In genomic region chr1:191328019-191328441, GRCm38 (mm10) we compare ENCODE assay signal across 7 mouse cellular contexts. TPM values are rescaled to one million over a fixed set of nuclear protein-coding genes. Genes with fewer than 3 reads are reported as not detected.
DNase-seq lines count a peak whose midpoint lies in the region; ATAC-seq and TF ChIP-seq lines count a peak whose summit lies in the region.

No protein-coding gene starts in this region.

- no peak for TF ChIP-seq POLR2A in cortical plate, adult 2 months (IDR thresholded peaks at IDR 0.05; ENCODE audit: extremely low read depth, insufficient read depth, low read length)

- H3K4me1 ChIP-seq in limb, embryonic 11.5 days (ENCODE audit: control insufficient read depth, insufficient read depth, low read length) = 0 out of 2 replicates have a peak, but pooled peaks cover 6% of the 10 kb centered on the region
- peaks cover 32% of the 10 kb centered on the region for H3K4me1 ChIP-seq in limb, embryonic 10.5 days
- peaks cover 2% of the 10 kb centered on the region; the same call in 1 of the 2 replicates for H3K4me1 ChIP-seq in cortical plate, adult 2 months (ENCODE audit: control insufficient read depth, insufficient read depth, low read length)
- H3K4me1 ChIP-seq in kidney, embryonic 15.5 days = peaks cover 31% of the 10 kb centered on the region
- peaks cover 32% of the 10 kb centered on the region for H3K4me1 ChIP-seq in neural tube, embryonic 13.5 days (replicated peaks)

- H3K27ac ChIP-seq in limb, embryonic 11.5 days (replicated peaks; ENCODE audit: low read depth, low read length) = no peak overlapping the region
- no peak overlapping the region for H3K27ac ChIP-seq in limb, embryonic 10.5 days
- H3K27ac ChIP-seq in cortical plate, adult 2 months (ENCODE audit: insufficient read depth, low read length) = no peak overlapping the region
- no peak overlapping the region for H3K27ac ChIP-seq in kidney, embryonic 15.5 days
- H3K27ac ChIP-seq in neural tube, embryonic 13.5 days (replicated peaks) = no peak overlapping the region

- no peaks in the 10 kb centered on the region for H3K9me3 ChIP-seq in limb, embryonic 11.5 days (ENCODE audit: control insufficient read depth, low read length)
- no peaks in the 10 kb centered on the region for H3K9me3 ChIP-seq in limb, embryonic 10.5 days (replicated peaks)
- no peaks in the 10 kb centered on the region for H3K9me3 ChIP-seq in kidney, embryonic 15.5 days (replicated peaks)
- no peaks in the 10 kb centered on the region for H3K9me3 ChIP-seq in neural tube, embryonic 13.5 days

- TF ChIP-seq CTCF in cortical plate, adult 2 months (IDR thresholded peaks at IDR 0.05; ENCODE audit: extremely low read depth, insufficient read depth, low read length) = no peak

- no peak for DNase-seq in limb, embryonic 11.5 days (ENCODE audit: low spot score)
- DNase-seq in limb, embryonic 10.5 days (ENCODE audit: low spot score) = no peak
- no peak for DNase-seq in lung, postnatal 14 days

- H3K4me2 ChIP-seq in limb, embryonic 11.5 days (ENCODE audit: low read depth, severe bottlenecking) = no peak overlapping the region
- H3K4me2 ChIP-seq in kidney, embryonic 15.5 days = 0 out of 2 replicates have a peak overlapping the region, but pooled peaks have one; percentile 87
- peak overlapping the region; percentile 69 for H3K4me2 ChIP-seq in neural tube, embryonic 13.5 days

- no peaks in the 10 kb centered on the region for H3K27me3 ChIP-seq in limb, embryonic 11.5 days (ENCODE audit: control insufficient read depth, insufficient read depth, low read length)
- no peaks in the 10 kb centered on the region for H3K27me3 ChIP-seq in limb, embryonic 10.5 days (ENCODE audit: low read depth, poor library complexity, severe bottlenecking)
- H3K27me3 ChIP-seq in kidney, embryonic 15.5 days = no peaks in the 10 kb centered on the region
- H3K27me3 ChIP-seq in neural tube, embryonic 13.5 days = no peaks in the 10 kb centered on the region

- 91% methylated on average over 8 of the region's 8 CpGs for WGBS in limb, embryonic 11.5 days
- 91% methylated on average over 8 of the region's 8 CpGs for WGBS in limb, embryonic 10.5 days
- 71% methylated on average over 8 of the region's 8 CpGs for WGBS in kidney, embryonic 15.5 days
- WGBS in neural tube, embryonic 13.5 days = 77% methylated on average over 8 of the region's 8 CpGs

- no peak overlapping the region for H3K4me3 ChIP-seq in limb, embryonic 11.5 days (ENCODE audit: low read depth, low read length)
- no peak overlapping the region for H3K4me3 ChIP-seq in limb, embryonic 10.5 days
- 0 out of 2 replicates have a peak overlapping the region, but pooled peaks have one; percentile 1 for H3K4me3 ChIP-seq in cortical plate, adult 2 months (ENCODE audit: insufficient read depth, low read length)
- no peak overlapping the region for H3K4me3 ChIP-seq in kidney, embryonic 15.5 days (replicated peaks)
- H3K4me3 ChIP-seq in neural tube, embryonic 13.5 days = no peak overlapping the region

- peak overlapping the region; percentile 27; the same call in 1 of the 2 replicates for H3K9ac ChIP-seq in limb, embryonic 11.5 days (ENCODE audit: low read length)
- no peak overlapping the region for H3K9ac ChIP-seq in kidney, embryonic 15.5 days
- H3K9ac ChIP-seq in neural tube, embryonic 13.5 days = peak overlapping the region; percentile 86

- no peak for ATAC-seq in limb, embryonic 11.5 days (ENCODE audit: insufficient number of reproducible peaks, low FRiP score, low TSS enrichment, low read depth)
- ATAC-seq in kidney, embryonic 15.5 days (replicated peaks; ENCODE audit: low FRiP score) = no peak
- no peak for ATAC-seq in neural tube, embryonic 13.5 days (ENCODE audit: low read depth)
- ATAC-seq in inflammation-experienced regulatory T-cells, adult 6 months = no peak

- H3K36me3 ChIP-seq in limb, embryonic 11.5 days (ENCODE audit: control insufficient read depth, insufficient read depth, low read length) = no peaks in the 10 kb centered on the region
- peaks cover 38% of the 10 kb centered on the region for H3K36me3 ChIP-seq in limb, embryonic 10.5 days
- peaks cover 15% of the 10 kb centered on the region for H3K36me3 ChIP-seq in kidney, embryonic 15.5 days
- H3K36me3 ChIP-seq in neural tube, embryonic 13.5 days = peaks cover 32% of the 10 kb centered on the region

RNA-seq across cellular contexts. Expression of gene Tmem206, which starts 2.3 kb away (rescaled TPM):
- polyA plus RNA-seq in limb, embryonic 11.5 days (2014; fragmentation: Nextera tagmentation; extraction: Ambion mirVana) = 26.8 and 28.4 TPM in 2 replicates
- 25.6 and 27.0 TPM in 2 replicates for polyA plus RNA-seq in limb, embryonic 10.5 days (2016; fragmentation: Nextera tagmentation; extraction: Ambion mirVana)
- polyA plus RNA-seq in cortical plate, adult 2 months (2012; rRNA removed) = 9.9 and 10.3 TPM in 2 replicates
- 21.3 and 24.7 TPM in 2 replicates for polyA plus RNA-seq in kidney, embryonic 15.5 days (2015; fragmentation: Nextera tagmentation; extraction: Ambion mirVana)
- 36.3 and 36.9 TPM in 2 replicates for polyA plus RNA-seq in neural tube, embryonic 13.5 days (2015; fragmentation: Nextera tagmentation; extraction: Ambion mirVana)
- 10 to 100 TPM; 15.5 to 29.6 (median 23.7) TPM for polyA plus RNA-seq in inflammation-experienced regulatory T-cells, adult 6 months (2017; shearing (Covaris generic))

RNA-seq across cellular contexts. Expression of gene Nenf, which starts 10.0 kb away (rescaled TPM):
- polyA plus RNA-seq in limb, embryonic 11.5 days (2014; fragmentation: Nextera tagmentation; extraction: Ambion mirVana) = 60.1 and 65.9 TPM in 2 replicates
- polyA plus RNA-seq in limb, embryonic 10.5 days (2016; fragmentation: Nextera tagmentation; extraction: Ambion mirVana) = 50.3 and 53.7 TPM in 2 replicates
- 170 and 175 TPM in 2 replicates for polyA plus RNA-seq in cortical plate, adult 2 months (2012; rRNA removed)
- polyA plus RNA-seq in kidney, embryonic 15.5 days (2015; fragmentation: Nextera tagmentation; extraction: Ambion mirVana) = 93.6 and 98.5 TPM in 2 replicates
- 105 and 121 TPM in 2 replicates for polyA plus RNA-seq in neural tube, embryonic 13.5 days (2015; fragmentation: Nextera tagmentation; extraction: Ambion mirVana)
- polyA plus RNA-seq in inflammation-experienced regulatory T-cells, adult 6 months (2017; shearing (Covaris generic)) = 1 to 10 TPM; 1.7 to 2.5 (median 1.8) TPM

Comparison
In these comparisons a context has a peak if more than half of its experiments do, and no peak if none do; other contexts are left out.
1. RNA of gene Nenf, which starts 10.0 kb away (polyA plus RNA-seq): 170 to 175 TPM in cortical plate, adult 2 months, 105 to 121 TPM in neural tube, embryonic 13.5 days, 93.6 to 98.5 TPM in kidney, embryonic 15.5 days, 60.1 to 65.9 TPM in limb, embryonic 11.5 days and 50.3 to 53.7 TPM in limb, embryonic 10.5 days; 1.7 to 2.5 TPM in inflammation-experienced regulatory T-cells, adult 6 months; every median in the first group is over 10 times any median in the second.